Mouse (Mus musculus) liver, embryonic 14.5 days (tissue): ENCODE results near the gene Srsf1. TPM values are rescaled to one million over a fixed set of nuclear protein-coding genes. Genes with fewer than 3 reads are reported as not detected.

ENCODE experiments used
- ATAC-seq: fragments of 200-750 bp; cut with Nextera tagmentation; 2 replicates; pipeline ENCODE4 v1.8.0; 2017; ENCODE audit warnings: moderate number of reproducible peaks, mild to moderate bottlenecking, moderate library complexity; ENCODE audit not compliant: insufficient read depth
- DNase-seq, 3 experiments: peaks; one replicate each; pipeline ENCODE4 v3.0.0-alpha.2; 2012 to 2013; ENCODE audit warnings: low read depth in 3 of 3, low spot score in 3 of 3
- H3K27ac ChIP-seq: fragments of 300-500 bp; sonication (generic); 2 replicates; pipeline ENCODE4 v1.5.1; 2014; ENCODE audit warnings: moderate library complexity, mild to moderate bottlenecking, control low read depth, inconsistent platforms
- H3K27me3 ChIP-seq: fragments of 300-500 bp; sonication (generic); 2 replicates; pipeline ENCODE4 v1.6.1; 2014; ENCODE audit warnings: mild to moderate bottlenecking, low read length, moderate library complexity; ENCODE audit not compliant: control insufficient read depth, insufficient read depth
- H3K36me3 ChIP-seq: fragments of 300-500 bp; sonication (generic); replicated peaks from 2 replicates; pipeline ENCODE4 v1.6.1; 2014; ENCODE audit warnings: low read depth; ENCODE audit not compliant: control insufficient read depth, insufficient read depth
- H3K4me1 ChIP-seq, 2 experiments: fragments of 200-500 bp in 1 of 2; fragments of 300-500 bp in 1 of 2; sonication (generic) in 1 of 2; replicated peaks; 2 replicates each; pipeline ENCODE4 v1.6.1; 2012 to 2014; ENCODE audit warnings: antibody characterized with exemption in 1 of 2, inconsistent platforms in 1 of 2, low read length in 1 of 2; ENCODE audit not compliant: control insufficient read depth in 2 of 2, insufficient read depth in 2 of 2
- H3K4me2 ChIP-seq: fragments of 300-500 bp; sonication (generic); 2 replicates; pipeline ENCODE4 v1.6.1; 2014; ENCODE audit warnings: low read depth, mild to moderate bottlenecking, control low read depth, moderate library complexity
- H3K4me3 ChIP-seq, 2 experiments: fragments of 200-500 bp in 1 of 2; fragments of 300-500 bp in 1 of 2; sonication (generic) in 1 of 2; 2 replicates each; pipeline ENCODE4 v1.5.1; 2012 to 2014; ENCODE audit warnings: low read depth in 2 of 2, low read length in 2 of 2, mild to moderate bottlenecking in 2 of 2, control low read depth in 1 of 2, inconsistent platforms in 1 of 2, moderate library complexity in 1 of 2; ENCODE audit not compliant: insufficient read depth in 1 of 2
- H3K9ac ChIP-seq: fragments of 300-500 bp; sonication (generic); replicated peaks from 2 replicates; pipeline ENCODE4 v1.6.1; 2014; ENCODE audit warnings: mild to moderate bottlenecking, control low read depth, moderate library complexity
- H3K9me3 ChIP-seq: fragments of 300-500 bp; sonication (generic); 2 replicates; pipeline ENCODE4 v1.6.1; 2016; ENCODE audit warnings: low read length, mixed read lengths; ENCODE audit not compliant: control insufficient read depth
- CTCF ChIP-seq: IDR thresholded peaks from 2 replicates; pipeline ENCODE4 v1.5.1; 2016; ENCODE audit warnings: antibody characterized with exemption, low read depth, control low read depth
- EP300 ChIP-seq: IDR thresholded peaks from 2 replicates; pipeline ENCODE4 v1.6.1; 2016; ENCODE audit warnings: antibody characterized with exemption, low read depth
- WGBS: fragments of 180-500 bp; shearing (Covaris S2); extraction: QIAGEN DNeasy Blood & Tissue Kit; methylation state at CpG from one replicate; pipeline ENCODE4 v1.1.7; 2014; ENCODE audit not compliant: insufficient replicate concordance; 5-methylcytosine and 5-hydroxymethylcytosine counted together
- polyA plus RNA-seq, 2 experiments: library from polyadenylated mRNA; depleted of rRNA in 1 of 2; stranded (reverse) in 1 of 2; unstranded in 1 of 2; fragments of >200 nt; fragmentation: Nextera tagmentation in 1 of 2; extraction: Ambion mirVana in 1 of 2; gene quantifications; 2 replicates each; pipeline versions ENCODE4 v1.2.1 to v1.2.3; 2012 to 2014

Srsf1 gene
- polyA plus RNA-seq, 2 experiments = 139 to 163 TPM

- 1% methylated on average over 38 of the region's 38 CpGs for WGBS
- DNase-seq = no peak
- peaks cover 0 to 5% of the 10 kb centered on the region in 2 experiments; a peak in 2 of 4 replicates for H3K4me1 ChIP-seq
- peaks cover 51% of the 10 kb centered on the region for H3K27me3 ChIP-seq
- TF ChIP-seq EP300 = no peak
- no peak for TF ChIP-seq CTCF
- H3K4me2 ChIP-seq = peak overlapping the region; percentile 64
- no peak for ATAC-seq
- no peaks in the 10 kb centered on the region for H3K36me3 ChIP-seq
- no peak overlapping the region; the same call in 1 of the 2 replicates for H3K9ac ChIP-seq
- H3K27ac ChIP-seq = no peak overlapping the region
- no peaks in the 10 kb centered on the region for H3K9me3 ChIP-seq
- peak overlapping the region; percentile 56 for H3K4me3 ChIP-seq
Measured at GRCm38 (mm10) chr11:88099599-88100023, 52.4 kb downstream of the Srsf1 start.

GRCm38 (mm10) chr11:88100170-88100569 lies 53.0 kb downstream of the Srsf1 start:
- no peak overlapping the region for H3K4me3 ChIP-seq

More at GRCm38 (mm10) chr11:88100170-88100569, 53.0 kb downstream of the Srsf1 start:
- Histone ChIP-seq H3K4me2 (peak overlapping the region; percentile 64; the same call in 1 of the 2 replicates), H3K27ac (no peak overlapping the region), H3K9me3 (no peaks in the 10 kb centered on the region), H3K27me3 (peaks cover 48% of the 10 kb centered on the region), H3K9ac (no peak overlapping the region), H3K36me3 (no peaks in the 10 kb centered on the region), H3K4me1 (peaks cover 0 to 5% of the 10 kb centered on the region in 2 experiments; a peak in 2 of 4 replicates)
- 34% methylated on average over 4 of the region's 4 CpGs for WGBS
- DNase-seq = no peak
- ATAC-seq = no peak
- TF ChIP-seq EP300 (no peak), CTCF (no peak)

Other genes starting within 250 kb of the Srsf1 start
- 0.02 TPM in 1 of 2 replicates, not detected in the other for gene Lpo, start 219.1 kb upstream of the Srsf1 start, polyA plus RNA-seq (2012; rRNA removed)
- not detected in 2 replicates for gene Lpo, start 219.1 kb upstream of the Srsf1 start, polyA plus RNA-seq (2014; fragmentation: Nextera tagmentation; extraction: Ambion mirVana)
- gene Mks1, start 194.2 kb upstream of the Srsf1 start, polyA plus RNA-seq (2012; rRNA removed) = 2.0 and 2.3 TPM in 2 replicates
- gene Mks1, start 194.2 kb upstream of the Srsf1 start, polyA plus RNA-seq (2014; fragmentation: Nextera tagmentation; extraction: Ambion mirVana) = 0.71 and 0.86 TPM in 2 replicates
- gene Epx, start 171.8 kb upstream of the Srsf1 start, polyA plus RNA-seq (2012; rRNA removed) = 3.4 and 3.8 TPM in 2 replicates
- gene Epx, start 171.8 kb upstream of the Srsf1 start, polyA plus RNA-seq (2014; fragmentation: Nextera tagmentation; extraction: Ambion mirVana) = 0.39 and 0.65 TPM in 2 replicates
- not detected in 2 replicates for gene Olfr462, start 155.1 kb upstream of the Srsf1 start, polyA plus RNA-seq (2012; rRNA removed)
- gene Olfr462, start 155.1 kb upstream of the Srsf1 start, polyA plus RNA-seq (2014; fragmentation: Nextera tagmentation; extraction: Ambion mirVana) = not detected in 2 replicates
- gene Olfr463, start 150.0 kb upstream of the Srsf1 start, polyA plus RNA-seq (2012; rRNA removed) = not detected in 2 replicates
- gene Olfr463, start 150.0 kb upstream of the Srsf1 start, polyA plus RNA-seq (2014; fragmentation: Nextera tagmentation; extraction: Ambion mirVana) = not detected in 2 replicates
- not detected in 2 replicates for gene Olfr464, start 126.4 kb upstream of the Srsf1 start, polyA plus RNA-seq (2012; rRNA removed)
- not detected in 2 replicates for gene Olfr464, start 126.4 kb upstream of the Srsf1 start, polyA plus RNA-seq (2014; fragmentation: Nextera tagmentation; extraction: Ambion mirVana)
- gene Dynll2, start 59.8 kb upstream of the Srsf1 start, polyA plus RNA-seq (2012; rRNA removed) = 18.0 and 21.5 TPM in 2 replicates
- gene Dynll2, start 59.8 kb upstream of the Srsf1 start, polyA plus RNA-seq (2014; fragmentation: Nextera tagmentation; extraction: Ambion mirVana) = 5.7 TPM in 2 replicates
- 4.7 and 5.7 TPM in 2 replicates for gene Vezf1, start 20.9 kb downstream of the Srsf1 start, polyA plus RNA-seq (2012; rRNA removed)
- 7.5 and 9.1 TPM in 2 replicates for gene Vezf1, start 20.9 kb downstream of the Srsf1 start, polyA plus RNA-seq (2014; fragmentation: Nextera tagmentation; extraction: Ambion mirVana)
- 0.76 and 0.96 TPM in 2 replicates for gene Cuedc1, start 50.7 kb downstream of the Srsf1 start, polyA plus RNA-seq (2012; rRNA removed)
- 0.36 and 0.53 TPM in 2 replicates for gene Cuedc1, start 50.7 kb downstream of the Srsf1 start, polyA plus RNA-seq (2014; fragmentation: Nextera tagmentation; extraction: Ambion mirVana)
- 20.6 and 30.2 TPM in 2 replicates for gene Mrps23, start 157.0 kb downstream of the Srsf1 start, polyA plus RNA-seq (2012; rRNA removed)
- gene Mrps23, start 157.0 kb downstream of the Srsf1 start, polyA plus RNA-seq (2014; fragmentation: Nextera tagmentation; extraction: Ambion mirVana) = 33.3 and 33.7 TPM in 2 replicates
- gene Ccdc182, start 246.7 kb downstream of the Srsf1 start, polyA plus RNA-seq (2012; rRNA removed) = 0.03 TPM in 1 of 2 replicates, not detected in the other
- gene Ccdc182, start 246.7 kb downstream of the Srsf1 start, polyA plus RNA-seq (2014; fragmentation: Nextera tagmentation; extraction: Ambion mirVana) = not detected in 2 replicates